Mouse (Mus musculus): ENCODE data around the gene Dynlt1f. TPM values are rescaled to one million over a fixed set of nuclear protein-coding genes. Genes with fewer than 3 reads are reported as not detected.
"Not testable (repeated sequence)": the region's sequence is repeated elsewhere in the genome, so short reads cannot be mapped to it uniquely, and the experiment has no call there.

Dynlt1f gene
- polyA plus RNA-seq, 1 experiment from 2014 or later, result 64.6 TPM

DNA sequence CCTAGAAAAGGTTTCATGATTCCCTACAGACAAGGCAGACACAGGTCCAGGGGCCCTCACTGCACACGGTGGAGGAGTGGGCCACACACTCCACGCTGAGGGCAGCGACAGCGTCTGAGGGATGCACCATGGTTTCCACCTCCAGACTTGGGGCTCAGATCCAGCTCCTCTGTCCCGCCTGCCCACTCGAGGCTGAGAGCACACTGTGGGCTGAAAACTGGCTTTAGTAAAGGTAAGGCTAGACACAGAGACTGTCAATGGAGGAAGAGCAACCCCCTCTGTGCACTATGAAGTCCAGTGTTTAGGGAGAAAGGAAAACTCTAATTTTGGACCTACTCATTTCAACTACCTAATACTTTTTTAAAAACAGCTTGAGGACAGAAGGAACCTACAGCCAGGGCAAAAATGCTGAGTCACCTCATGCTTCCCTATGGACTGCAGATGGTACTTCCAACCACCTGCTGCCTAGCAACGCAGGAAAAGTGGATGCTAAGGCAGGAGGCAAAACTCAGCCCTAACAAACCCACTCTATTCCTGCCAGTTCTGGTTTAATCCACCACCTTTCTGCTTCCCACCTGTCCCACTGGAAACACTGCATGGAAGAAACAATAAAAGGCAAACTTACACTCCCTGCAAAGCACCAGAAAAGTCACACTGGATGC is 4.7 kb downstream of the Dynlt1f start:
- not testable (repeated sequence) for H3K4me1 ChIP-seq (ENCODE audit: control insufficient read depth, low read depth, low read length); H3K27ac ChIP-seq (ENCODE audit: low read length); H3K36me3 ChIP-seq (ENCODE audit: control insufficient read depth, insufficient read depth); ATAC-seq (ENCODE audit: low read depth); H3K27me3 ChIP-seq (ENCODE audit: control insufficient read depth, insufficient read depth, low read depth, low read length); H3K4me3 ChIP-seq (ENCODE audit: low read depth, low read length); H3K4me2 ChIP-seq (ENCODE audit: low read depth, low read length); H3K9ac ChIP-seq (ENCODE audit: low read depth, low read length); H3K9me3 ChIP-seq (replicated peaks; ENCODE audit: control insufficient read depth, low read length)
- WGBS (ENCODE audit: insufficient replicate concordance), result 73% methylated on average over 5 of the region's 7 CpGs

- 67% methylated on average over 3 of the region's 3 CpGs for WGBS (ENCODE audit: insufficient replicate concordance)
- H3K4me2 ChIP-seq (ENCODE audit: low read depth, low read length); H3K27me3 ChIP-seq (ENCODE audit: control insufficient read depth, insufficient read depth, low read depth, low read length); ATAC-seq (ENCODE audit: low read depth); H3K9me3 ChIP-seq (replicated peaks; ENCODE audit: control insufficient read depth, low read length); H3K36me3 ChIP-seq (ENCODE audit: control insufficient read depth, insufficient read depth); H3K4me3 ChIP-seq (ENCODE audit: low read depth, low read length); H3K27ac ChIP-seq (ENCODE audit: low read length); H3K9ac ChIP-seq (ENCODE audit: low read depth, low read length); H3K4me1 ChIP-seq (ENCODE audit: control insufficient read depth, low read depth, low read length): not testable (repeated sequence)
Observed at GRCm38 (mm10) chr17:6647452-6647851, 8.2 kb downstream of the Dynlt1f start.

- H3K27me3 ChIP-seq (ENCODE audit: control insufficient read depth, insufficient read depth, low read depth, low read length); H3K4me3 ChIP-seq (ENCODE audit: low read depth, low read length); H3K36me3 ChIP-seq (ENCODE audit: control insufficient read depth, insufficient read depth); H3K9me3 ChIP-seq (replicated peaks; ENCODE audit: control insufficient read depth, low read length); H3K27ac ChIP-seq (ENCODE audit: low read length); H3K4me1 ChIP-seq (ENCODE audit: control insufficient read depth, low read depth, low read length); H3K4me2 ChIP-seq (ENCODE audit: low read depth, low read length); ATAC-seq (ENCODE audit: low read depth); H3K9ac ChIP-seq (ENCODE audit: low read depth, low read length): not testable (repeated sequence)
- 76% methylated on average over 8 of the region's 8 CpGs for WGBS (ENCODE audit: insufficient replicate concordance)
Observed at GRCm38 (mm10) chr17:6646841-6647240, 8.9 kb downstream of the Dynlt1f start.

DNA sequence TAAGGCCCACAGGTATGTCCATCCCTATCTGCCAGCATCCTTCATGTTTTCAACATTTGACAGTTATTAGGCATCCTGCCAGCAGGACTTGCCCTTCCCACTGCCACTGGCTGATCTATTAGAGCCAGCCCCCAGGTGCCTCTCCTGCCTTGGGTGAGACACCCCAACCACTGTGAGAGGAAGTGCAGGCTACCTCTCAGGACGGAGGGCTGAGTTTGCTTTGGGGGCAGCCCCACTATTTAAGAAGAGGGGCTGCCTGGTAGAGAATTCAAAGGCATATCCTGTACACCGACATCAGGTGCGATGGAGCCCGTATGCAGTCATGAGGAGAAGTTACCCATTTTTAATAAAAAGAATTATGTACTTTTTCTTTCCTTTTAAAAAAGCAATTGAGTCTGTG is 10.0 kb downstream of the Dynlt1f start:
- 67% methylated on average over 4 of the region's 4 CpGs for WGBS (ENCODE audit: insufficient replicate concordance)
- H3K9me3 ChIP-seq (replicated peaks; ENCODE audit: control insufficient read depth, low read length); H3K4me1 ChIP-seq (ENCODE audit: control insufficient read depth, low read depth, low read length); H3K4me3 ChIP-seq (ENCODE audit: low read depth, low read length); H3K27me3 ChIP-seq (ENCODE audit: control insufficient read depth, insufficient read depth, low read depth, low read length); H3K9ac ChIP-seq (ENCODE audit: low read depth, low read length); ATAC-seq (ENCODE audit: low read depth); H3K4me2 ChIP-seq (ENCODE audit: low read depth, low read length); H3K36me3 ChIP-seq (ENCODE audit: control insufficient read depth, insufficient read depth); H3K27ac ChIP-seq (ENCODE audit: low read length): not testable (repeated sequence)

GRCm38 (mm10) chr17:6644673-6645072 is 11.0 kb downstream of the Dynlt1f start:
- H3K27me3 ChIP-seq (ENCODE audit: control insufficient read depth, insufficient read depth, low read depth, low read length); H3K27ac ChIP-seq (ENCODE audit: low read length); H3K4me3 ChIP-seq (ENCODE audit: low read depth, low read length); H3K36me3 ChIP-seq (ENCODE audit: control insufficient read depth, insufficient read depth); ATAC-seq (ENCODE audit: low read depth); H3K9me3 ChIP-seq (replicated peaks; ENCODE audit: control insufficient read depth, low read length); H3K9ac ChIP-seq (ENCODE audit: low read depth, low read length); H3K4me1 ChIP-seq (ENCODE audit: control insufficient read depth, low read depth, low read length); H3K4me2 ChIP-seq (ENCODE audit: low read depth, low read length): not testable (repeated sequence)
- 59% methylated on average over 4 of the region's 4 CpGs for WGBS (ENCODE audit: insufficient replicate concordance)

DNA sequence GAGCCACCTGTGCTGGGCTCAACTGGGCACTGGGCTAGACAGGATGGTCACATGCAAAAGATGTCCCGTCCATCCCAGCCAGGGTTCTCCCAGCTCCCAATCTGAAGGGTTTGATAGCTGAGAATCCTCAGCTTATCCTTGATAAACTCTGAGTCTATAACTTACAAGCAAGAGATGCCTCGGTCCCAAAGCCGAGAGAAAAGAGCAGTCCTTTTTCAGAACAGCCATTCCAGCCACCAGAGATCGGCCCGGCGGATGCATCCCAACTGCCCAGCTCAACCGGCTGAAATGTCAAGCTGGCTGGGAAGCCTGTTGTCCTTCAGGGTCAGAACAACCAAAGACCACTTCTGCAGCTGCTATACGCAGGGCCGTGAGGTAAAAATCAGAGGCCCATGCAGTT is 11.5 kb downstream of the Dynlt1f start:
- not testable (repeated sequence) for H3K4me3 ChIP-seq (ENCODE audit: low read depth, low read length); ATAC-seq (ENCODE audit: low read depth); H3K27ac ChIP-seq (ENCODE audit: low read length); H3K4me1 ChIP-seq (ENCODE audit: control insufficient read depth, low read depth, low read length); H3K9ac ChIP-seq (ENCODE audit: low read depth, low read length); H3K27me3 ChIP-seq (ENCODE audit: control insufficient read depth, insufficient read depth, low read depth, low read length); H3K4me2 ChIP-seq (ENCODE audit: low read depth, low read length); H3K9me3 ChIP-seq (replicated peaks; ENCODE audit: control insufficient read depth, low read length); H3K36me3 ChIP-seq (ENCODE audit: control insufficient read depth, insufficient read depth)
- 71% methylated on average over 8 of the region's 9 CpGs for WGBS (ENCODE audit: insufficient replicate concordance)

DNA sequence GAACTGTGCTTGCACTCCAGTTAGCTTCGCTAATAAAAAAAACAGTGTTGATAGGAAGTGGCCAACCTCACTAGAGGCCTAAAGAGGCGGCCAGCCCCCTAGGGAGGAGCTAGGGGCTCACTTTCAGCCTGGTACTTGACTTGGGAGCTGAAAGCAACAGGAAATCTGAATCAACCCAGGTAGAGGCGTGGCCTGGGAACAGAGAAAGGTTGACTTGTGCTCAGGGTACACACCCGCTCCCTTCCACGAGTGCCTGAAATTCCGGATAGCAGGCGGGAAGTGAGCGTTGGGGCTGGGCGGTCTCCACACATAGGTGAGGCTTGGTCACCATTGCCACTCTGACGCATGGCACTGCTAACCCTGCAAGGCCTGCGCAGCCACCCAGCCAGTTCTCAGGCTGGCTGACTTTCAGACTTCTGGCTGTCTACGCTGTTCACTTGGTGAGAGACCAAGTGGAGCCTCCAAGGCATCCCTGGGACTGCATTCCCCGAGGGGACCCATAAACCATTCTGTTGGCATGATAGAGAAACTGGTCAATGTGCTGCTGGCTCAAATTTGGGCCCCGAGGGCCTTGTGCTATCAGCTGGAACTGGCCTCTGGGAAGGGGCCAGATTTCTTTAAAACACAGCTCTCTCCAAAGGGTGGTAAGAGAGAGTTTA is 14.8 kb downstream of the Dynlt1f start:
- not testable (repeated sequence) for H3K27me3 ChIP-seq (ENCODE audit: control insufficient read depth, insufficient read depth, low read depth, low read length); H3K27ac ChIP-seq (ENCODE audit: low read length); H3K36me3 ChIP-seq (ENCODE audit: control insufficient read depth, insufficient read depth); H3K4me3 ChIP-seq (ENCODE audit: low read depth, low read length); H3K9ac ChIP-seq (ENCODE audit: low read depth, low read length); ATAC-seq (ENCODE audit: low read depth); H3K4me1 ChIP-seq (ENCODE audit: control insufficient read depth, low read depth, low read length); H3K9me3 ChIP-seq (replicated peaks; ENCODE audit: control insufficient read depth, low read length); H3K4me2 ChIP-seq (ENCODE audit: low read depth, low read length)
- WGBS (ENCODE audit: insufficient replicate concordance), result 60% methylated on average over 14 of the region's 14 CpGs

DNA sequence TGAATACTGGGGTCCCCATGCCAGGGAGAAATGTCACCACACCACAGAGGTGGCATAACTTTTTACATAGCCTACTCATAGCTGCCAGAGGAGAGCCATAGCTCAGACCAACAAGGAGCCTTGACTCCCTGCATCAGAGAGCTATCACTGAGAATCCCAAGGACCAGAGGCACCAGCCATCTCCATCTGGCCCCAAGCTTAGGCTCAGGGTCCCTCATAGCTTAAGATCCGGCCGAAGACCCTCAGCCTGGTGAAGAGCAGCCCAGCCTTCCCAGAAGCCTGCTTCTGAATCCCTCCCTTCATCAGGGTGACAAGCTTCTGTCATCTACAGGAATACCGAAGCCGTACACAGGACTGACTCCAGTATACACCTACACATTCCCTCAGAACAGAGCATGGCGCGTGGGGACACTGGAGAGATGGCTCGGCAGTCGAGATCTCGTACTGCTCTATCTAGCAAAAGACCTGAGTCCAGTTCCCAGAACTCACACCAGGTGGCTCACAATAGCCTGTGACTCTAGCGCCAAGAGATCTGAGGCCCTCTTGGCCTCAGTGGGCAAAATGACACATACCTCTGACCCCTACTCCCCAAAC is 15.6 kb downstream of the Dynlt1f start:
- ATAC-seq (ENCODE audit: low read depth), result not testable (repeated sequence)
- WGBS (ENCODE audit: insufficient replicate concordance), result 59% methylated on average over 10 of the region's 10 CpGs

GRCm38 (mm10) chr17:6639486-6639885 is 16.2 kb downstream of the Dynlt1f start:
- H3K36me3 ChIP-seq (ENCODE audit: control insufficient read depth, insufficient read depth); ATAC-seq (ENCODE audit: low read depth); H3K9me3 ChIP-seq (replicated peaks; ENCODE audit: control insufficient read depth, low read length); H3K4me3 ChIP-seq (ENCODE audit: low read depth, low read length); H3K4me1 ChIP-seq (ENCODE audit: control insufficient read depth, low read depth, low read length); H3K27me3 ChIP-seq (ENCODE audit: control insufficient read depth, insufficient read depth, low read depth, low read length); H3K27ac ChIP-seq (ENCODE audit: low read length); H3K9ac ChIP-seq (ENCODE audit: low read depth, low read length); H3K4me2 ChIP-seq (ENCODE audit: low read depth, low read length): not testable (repeated sequence)
- whole genome bisulfite sequencing (ENCODE audit: insufficient replicate concordance), result 77% methylated on average over 14 of the region's 21 CpGs

More for the DNA sequence above, 15.6 kb downstream of the Dynlt1f start:
- H3K4me1 ChIP-seq (ENCODE audit: control insufficient read depth, low read depth, low read length); H3K4me2 ChIP-seq (ENCODE audit: low read depth, low read length); H3K27me3 ChIP-seq (ENCODE audit: control insufficient read depth, insufficient read depth, low read depth, low read length); H3K9me3 ChIP-seq (replicated peaks; ENCODE audit: control insufficient read depth, low read length); H3K9ac ChIP-seq (ENCODE audit: low read depth, low read length); H3K27ac ChIP-seq (ENCODE audit: low read length); H3K4me3 ChIP-seq (ENCODE audit: low read depth, low read length); H3K36me3 ChIP-seq (ENCODE audit: control insufficient read depth, insufficient read depth): not testable (repeated sequence)

Data from liver, embryonic 16.5 days (tissue).